Mouse (Mus musculus) embryonic fibroblast, embryonic 13.5 days (primary cell): ENCODE results near the gene Prr9. TPM values are rescaled to one million over a fixed set of nuclear protein-coding genes. Genes with fewer than 3 reads are reported as not detected.

Experiments
- H3K27ac ChIP-seq: 2 replicates; pipeline ENCODE4 v1.5.1; 2012; ENCODE audit warnings: low read length, control low read depth, inconsistent platforms; ENCODE audit not compliant: insufficient read depth
- H3K4me1 ChIP-seq: 2 replicates; pipeline ENCODE4 v1.6.1; 2011; ENCODE audit warnings: low read length; ENCODE audit not compliant: control insufficient read depth, insufficient read depth
- H3K4me3 ChIP-seq: 2 replicates; pipeline ENCODE4 v1.5.1; 2011; ENCODE audit warnings: mild to moderate bottlenecking, control low read depth, low read length; ENCODE audit not compliant: insufficient read depth
- CTCF ChIP-seq: IDR thresholded peaks from 2 replicates; pipeline ENCODE4 v1.5.1; 2011; ENCODE audit warnings: mild to moderate bottlenecking, control low read depth, low read length, moderate library complexity, borderline replicate concordance; ENCODE audit not compliant: insufficient read depth
- POLR2A ChIP-seq: IDR thresholded peaks from 2 replicates; pipeline ENCODE4 v1.6.1; 2011; ENCODE audit warnings: low read depth, mild to moderate bottlenecking, control low read depth, low read length, moderate library complexity
- polyA plus RNA-seq: library from polyadenylated mRNA; stranded (reverse); fragments of >200 nt; gene quantifications from 2 replicates; pipeline ENCODE4 v1.2.4, GENCODE M21; 2011; ENCODE audit warnings: low read depth; ENCODE audit not compliant: missing spikeins, insufficient read length

Gene Prr9
- polyA plus RNA-seq, 1 experiment, result not detected

DNA sequence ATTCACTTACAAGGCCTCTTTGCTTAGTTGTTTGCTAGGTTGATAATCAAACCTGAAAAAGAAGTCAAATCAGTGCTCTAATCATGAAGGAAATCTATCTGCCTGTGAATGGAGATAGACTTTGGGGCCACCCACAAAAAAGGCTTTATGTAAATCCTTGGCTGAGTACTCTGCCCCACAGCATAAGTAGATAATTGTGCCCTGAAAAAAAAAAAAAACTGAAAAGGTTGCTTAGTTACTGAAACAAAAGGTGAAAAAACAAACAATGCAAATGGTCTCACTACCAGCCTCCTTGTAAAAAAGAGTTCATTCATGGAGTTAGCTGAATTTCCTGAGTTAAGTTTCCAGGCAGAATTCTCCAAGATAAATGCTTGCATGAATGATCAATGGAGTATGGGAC, 13.0 kb downstream of the Prr9 start:
- Histone ChIP-seq H3K4me3 (no peak overlapping the region), H3K4me1 (no peaks in the 10 kb centered on the region; the same call in 1 of the 2 replicates), H3K27ac (no peak overlapping the region)
- TF ChIP-seq CTCF, result no peak
- no peak for TF ChIP-seq POLR2A

DNA sequence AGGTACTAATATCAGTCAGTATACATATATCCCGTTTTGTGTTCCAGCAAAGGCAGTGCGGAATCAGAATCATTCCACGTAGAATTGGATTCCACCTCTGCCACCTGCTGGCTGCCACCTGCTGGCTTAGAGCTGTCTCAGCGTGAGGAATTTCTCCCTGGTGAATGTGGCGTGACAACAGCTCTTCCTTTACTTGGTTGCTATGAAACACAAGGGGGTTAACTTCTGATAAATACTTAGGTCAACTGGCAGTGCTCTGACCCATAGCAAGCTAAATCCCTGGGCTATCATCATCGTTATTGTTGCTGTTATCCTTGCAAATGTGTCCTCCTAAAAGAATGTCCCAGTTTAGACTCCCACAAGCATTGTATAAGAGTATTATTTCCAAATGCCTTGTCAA, 17.2 kb downstream of the Prr9 start:
- TF ChIP-seq CTCF (peak; percentile 23; the same call in 1 of the 2 replicates), POLR2A (no peak)
- Histone ChIP-seq H3K4me1 (no peaks in the 10 kb centered on the region), H3K4me3 (no peak overlapping the region), H3K27ac (no peak overlapping the region)

DNA sequence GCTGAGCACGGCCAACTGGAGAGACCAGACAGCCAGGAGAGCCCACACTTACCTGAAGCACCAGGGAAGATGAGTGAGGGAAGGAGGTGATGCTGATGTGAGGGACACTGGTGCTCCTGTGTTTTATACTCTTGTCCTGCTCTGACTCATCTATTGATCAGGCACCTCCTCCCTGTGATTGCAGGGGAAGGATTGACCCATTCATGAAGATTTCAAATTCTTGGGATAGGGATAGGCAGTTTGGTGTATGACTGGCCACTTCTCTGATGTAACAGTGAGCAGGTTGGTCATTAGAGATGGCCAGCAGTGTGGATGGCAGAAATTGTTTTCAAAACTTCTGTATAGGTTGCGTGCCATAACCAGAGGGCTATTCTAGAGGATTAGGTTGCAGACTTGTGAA, 40.7 kb downstream of the Prr9 start, which contains the start of gene Lor:
TSS of gene Lor (minus strand) at position 101 of the 400 bp plus-strand sequence.
- H3K4me1 ChIP-seq, result no peaks in the 10 kb centered on the region; the same call in 1 of the 2 replicates
- H3K27ac ChIP-seq, result no peak within 1 kb of the TSS
- H3K4me3 ChIP-seq, result peak within 1 kb of the TSS; percentile 36; the same call in 1 of the 2 replicates
- no peak for TF ChIP-seq CTCF
- TF ChIP-seq POLR2A, result no peak

DNA sequence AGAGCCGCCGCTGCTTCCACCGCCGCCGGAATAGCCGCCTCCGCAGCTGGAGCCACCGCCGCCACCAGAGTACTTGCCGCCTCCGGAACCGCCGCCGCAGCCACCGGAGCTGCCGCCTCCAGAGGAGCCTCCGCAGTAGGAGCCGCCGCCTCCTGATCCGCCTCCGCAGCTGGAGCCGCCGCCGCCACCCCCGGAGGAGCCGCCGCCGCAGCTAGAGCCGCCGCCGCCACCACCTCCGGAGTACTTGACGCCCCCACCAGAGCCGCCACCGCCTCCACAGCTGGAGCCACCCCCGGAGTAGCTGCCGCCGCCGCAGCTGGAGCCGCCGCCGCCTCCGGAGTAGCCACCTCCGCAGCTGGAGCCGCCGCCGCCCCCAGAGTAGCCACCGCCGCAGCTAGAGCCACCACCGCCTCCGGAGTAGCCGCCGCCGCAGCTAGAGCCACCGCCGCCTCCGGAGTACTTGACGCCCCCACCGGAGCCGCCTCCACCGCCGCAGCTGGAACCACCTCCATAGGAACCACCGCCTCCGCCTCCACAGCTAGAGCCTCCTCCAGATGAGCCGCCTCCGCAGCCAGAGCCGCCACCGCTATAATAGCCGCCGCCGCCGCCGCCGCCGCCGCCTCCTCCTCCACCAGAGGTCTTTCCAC, 42.3 kb downstream of the Prr9 start:
- Histone ChIP-seq H3K4me1 (no peaks in the 10 kb centered on the region; the same call in 1 of the 2 replicates), H3K27ac (no peak overlapping the region), H3K4me3 (peak overlapping the region; percentile 54; the same call in 1 of the 2 replicates)
- TF ChIP-seq CTCF (no peak), POLR2A (no peak)

DNA sequence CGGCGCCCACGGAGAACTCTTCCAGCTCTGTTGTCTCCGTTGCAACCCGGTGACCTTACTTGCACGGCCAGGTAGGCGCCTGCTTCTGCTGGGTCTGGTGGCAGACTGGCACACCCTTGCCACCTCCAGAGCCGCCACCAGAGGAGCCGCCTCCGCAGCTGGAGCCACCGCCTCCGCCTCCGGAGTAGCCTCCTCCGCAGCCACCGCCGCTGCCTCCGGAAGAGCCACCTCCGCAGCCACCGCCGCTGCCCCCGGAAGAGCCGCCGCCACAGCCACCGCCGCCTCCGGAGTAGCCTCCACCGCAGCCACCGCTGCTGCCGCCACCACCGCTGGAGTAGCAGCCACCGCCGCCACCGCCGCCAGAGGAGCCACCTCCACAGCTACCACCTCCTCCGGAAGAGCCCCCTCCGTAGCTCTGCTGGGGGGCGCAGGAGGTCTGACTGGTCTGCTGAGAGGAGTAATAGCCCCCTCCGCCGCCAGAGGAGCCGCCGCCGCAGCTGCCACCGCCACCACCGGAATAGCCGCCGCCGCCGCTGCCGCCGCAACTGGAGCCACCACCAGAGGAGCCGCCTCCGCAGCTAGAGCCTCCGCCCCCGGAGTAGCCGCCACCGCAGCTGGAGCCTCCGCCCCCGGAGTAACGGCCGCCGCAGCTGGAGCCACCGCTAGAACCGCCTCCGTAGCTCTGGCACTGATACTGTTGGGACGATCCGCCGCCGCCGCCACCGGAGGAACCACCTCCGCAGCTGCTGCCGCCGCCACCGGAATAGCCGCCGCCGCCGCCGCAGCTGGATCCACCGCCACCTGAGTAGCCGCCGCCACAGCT, 43.1 kb downstream of the Prr9 start:
- no peak for TF ChIP-seq POLR2A
- TF ChIP-seq CTCF, result no peak
- H3K4me1 ChIP-seq, result no peaks in the 10 kb centered on the region; the same call in 1 of the 2 replicates
- no peak overlapping the region for H3K27ac ChIP-seq
- peak overlapping the region; percentile 54 for H3K4me3 ChIP-seq

Other genes with a start within 250 kb of the Prr9 start
- not detected in 2 replicates for gene Pglyrp3, start 109.4 kb downstream of the Prr9 start, polyA plus RNA-seq
- not detected in 2 replicates for gene Lor, start 40.8 kb downstream of the Prr9 start, polyA plus RNA-seq
- not detected in 2 replicates for gene Lelp1, start 18.8 kb upstream of the Prr9 start, polyA plus RNA-seq
- gene Sprr2a1, start 91.9 kb upstream of the Prr9 start, polyA plus RNA-seq, result not detected in 2 replicates
- gene Sprr2a2, start 92.0 kb upstream of the Prr9 start, polyA plus RNA-seq, result not detected in 2 replicates
- gene Sprr2a3, start 161.5 kb upstream of the Prr9 start, polyA plus RNA-seq, result not detected in 2 replicates
- gene Sprr2b, start 192.7 kb upstream of the Prr9 start, polyA plus RNA-seq, result not detected in 2 replicates
- gene Sprr2d, start 215.2 kb upstream of the Prr9 start, polyA plus RNA-seq, result not detected in 2 replicates
- gene Sprr2e, start 228.2 kb upstream of the Prr9 start, polyA plus RNA-seq, result not detected in 2 replicates
- gene Sprr2f, start 241.2 kb upstream of the Prr9 start, polyA plus RNA-seq, result not detected in 2 replicates